Comparison of ENCODE assay signal across 22 mouse cellular contexts in genomic region chr13:60963985-60964384, GRCm38 (mm10). TPM values are rescaled to one million over a fixed set of nuclear protein-coding genes. Genes with fewer than 3 reads are reported as not detected.
"Had no signal": no experiment of that assay in that cellular context is flagged by ENCODE, and none has a peak within 500 bp of the region (broad histone marks: within the 10 kb centered on the region; RNA-seq: fewer than 3 reads in every experiment).

No protein-coding gene starts in this region.

RNA-seq across cellular contexts. Expression of gene Tpbpa, which starts 22.2 kb away (rescaled TPM):
- total RNA-seq: layer of hippocampus, adult 18-20 months; layer of hippocampus, postnatal 14 days; left cerebral cortex, adult 8-10 months; left cerebral cortex, postnatal 14 days; left cerebral cortex, postnatal 4 days; megakaryocyte, adult 5-6 weeks; monocyte, adult 5-6 weeks had no signal
- polyA plus RNA-seq: kidney, embryonic 15.5 days; limb, embryonic 12.5 days; limb, embryonic 15.5 days; liver, embryonic 11.5 days; liver, postnatal 0 days; lung, embryonic 15.5 days; midbrain, embryonic 10.5 days; midbrain, embryonic 13.5 days; midbrain, embryonic 16.5 days; myocyte; stomach, embryonic 15.5 days had no signal

RNA-seq across cellular contexts. Expression of gene Gm49391, which starts 27.6 kb away (rescaled TPM):
- total RNA-seq: layer of hippocampus, adult 18-20 months; megakaryocyte, adult 5-6 weeks had no signal

RNA-seq across cellular contexts. Expression of gene Gm49393, which starts 28.6 kb away (rescaled TPM):
- total RNA-seq: layer of hippocampus, adult 18-20 months; layer of hippocampus, postnatal 14 days; left cerebral cortex, adult 8-10 months; left cerebral cortex, postnatal 14 days; left cerebral cortex, postnatal 4 days; megakaryocyte, adult 5-6 weeks; monocyte, adult 5-6 weeks; neutrophil, adult 5-6 weeks had no signal
- polyA plus RNA-seq: limb, embryonic 12.5 days; limb, embryonic 15.5 days; liver, embryonic 11.5 days; liver, embryonic 14.5 days; liver, postnatal 0 days; lung, embryonic 15.5 days; midbrain, embryonic 10.5 days; midbrain, embryonic 13.5 days; midbrain, embryonic 16.5 days; neural tube, embryonic 13.5 days; stomach, embryonic 15.5 days; urinary bladder, adult 2 months had no signal

RNA-seq across cellular contexts. Expression of gene Ctsj, which starts 41.8 kb away (rescaled TPM):
- total RNA-seq: layer of hippocampus, adult 18-20 months; layer of hippocampus, postnatal 14 days; left cerebral cortex, adult 8-10 months; left cerebral cortex, postnatal 14 days; left cerebral cortex, postnatal 4 days; megakaryocyte, adult 5-6 weeks; monocyte, adult 5-6 weeks; neutrophil, adult 5-6 weeks had no signal
- polyA plus RNA-seq: kidney, embryonic 15.5 days; limb, embryonic 12.5 days; limb, embryonic 15.5 days; liver, embryonic 11.5 days; lung, embryonic 15.5 days; midbrain, embryonic 10.5 days; midbrain, embryonic 13.5 days; midbrain, embryonic 16.5 days; myocyte; neural tube, embryonic 13.5 days; stomach, embryonic 15.5 days; urinary bladder, adult 2 months had no signal
